Mouse (Mus musculus) granulocyte monocyte progenitor cell, adult 5-6 weeks (primary cell): ENCODE results near the gene Csnk1e. TPM values are rescaled to one million over a fixed set of nuclear protein-coding genes. Genes with fewer than 3 reads are reported as not detected.

ENCODE experiments used
- ATAC-seq: replicated peaks from 2 replicates; pipeline ENCODE4 v1.8.0; 2016; ENCODE audit warnings: mild to moderate bottlenecking, moderate TSS enrichment, inconsistent platforms; ENCODE audit not compliant: poor library complexity, severe bottlenecking
- total RNA-seq, 2 experiments: library from RNA; stranded (forward) in 1 of 2; stranded (reverse) in 1 of 2; fragments of 200-712, 200-1000 nt in 1 of 2; fragments of >200 nt in 1 of 2; fragmentation: Nextera tagmentation in 1 of 2; gene quantifications; 2 replicates each; pipeline ENCODE4 v1.2.3; 2014 to 2017

The Csnk1e gene
- total RNA-seq, 2 experiments from 2014 or later, result 31.3 to 63.6 TPM

- no peak for ATAC-seq
Measured at GRCm38 (mm10) chr15:79400975-79401365, 54.4 kb downstream of the Csnk1e start.

DNA sequence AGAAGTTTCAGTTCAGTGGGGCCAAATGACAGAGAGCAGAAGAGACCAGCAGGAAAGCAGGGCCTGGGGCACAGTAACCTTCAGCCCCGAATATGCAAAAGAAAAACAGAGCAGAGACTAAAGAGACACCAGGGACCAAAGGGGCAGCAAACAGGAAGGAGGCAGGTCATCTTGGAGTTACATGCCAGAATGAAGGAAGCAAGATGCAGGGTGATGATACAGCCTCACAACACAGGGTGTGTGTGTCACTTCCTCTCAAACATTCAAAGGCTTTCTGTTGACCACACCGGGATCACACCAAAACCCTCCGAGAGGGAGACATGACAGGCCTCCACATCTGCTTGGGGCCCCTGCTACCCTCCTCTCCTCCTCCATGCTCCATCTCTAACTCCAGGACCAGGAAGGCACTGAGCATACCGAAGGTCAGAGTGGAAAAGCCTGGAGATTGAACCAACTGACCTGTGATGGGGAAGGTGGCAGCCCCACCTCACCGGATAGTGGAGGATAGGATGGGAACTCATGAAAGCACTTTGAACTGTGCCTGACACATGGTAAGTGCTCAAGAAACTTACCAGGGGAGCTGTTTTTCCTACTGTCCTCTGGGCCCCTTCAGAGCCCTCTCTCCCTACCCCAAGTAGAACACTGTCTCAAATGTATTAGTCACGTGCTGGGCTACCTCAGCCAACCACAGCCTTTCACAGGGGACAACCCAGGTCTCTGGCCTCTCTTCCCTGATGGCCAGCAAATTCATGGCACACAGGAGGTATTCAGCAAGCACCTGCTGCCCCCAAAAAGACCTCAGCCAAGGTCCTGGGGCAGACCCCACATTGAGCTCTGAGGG lies 55.0 kb downstream of the Csnk1e start:
- ATAC-seq, result peak; percentile 48

- no peak for ATAC-seq
Measured at GRCm38 (mm10) chr15:79399231-79400052, 55.9 kb downstream of the Csnk1e start.

DNA sequence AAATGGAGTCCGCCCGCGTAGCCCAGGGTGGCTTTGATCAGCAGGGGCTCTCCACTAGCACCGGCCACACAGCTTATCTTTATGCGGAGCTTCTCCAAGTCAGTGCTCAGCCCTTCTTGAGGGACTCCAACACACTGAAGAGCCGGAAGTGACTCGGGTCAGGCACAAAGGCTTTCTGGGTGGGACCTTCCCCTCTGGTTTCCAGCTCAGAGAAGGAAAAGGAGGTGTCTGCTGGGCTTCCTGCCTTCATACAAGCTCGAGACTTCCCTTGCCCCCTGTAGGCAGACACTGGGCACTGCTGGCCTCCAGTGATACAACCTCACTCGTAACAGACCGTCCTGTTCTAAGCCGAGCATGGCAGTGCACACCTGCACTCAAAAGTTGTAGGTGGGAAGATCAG lies 58.6 kb downstream of the Csnk1e start:
- peak; percentile 41; the same call in 1 of the 2 replicates for ATAC-seq

GRCm38 (mm10) chr15:79395281-79395680 lies 60.1 kb downstream of the Csnk1e start:
- no peak for ATAC-seq

DNA sequence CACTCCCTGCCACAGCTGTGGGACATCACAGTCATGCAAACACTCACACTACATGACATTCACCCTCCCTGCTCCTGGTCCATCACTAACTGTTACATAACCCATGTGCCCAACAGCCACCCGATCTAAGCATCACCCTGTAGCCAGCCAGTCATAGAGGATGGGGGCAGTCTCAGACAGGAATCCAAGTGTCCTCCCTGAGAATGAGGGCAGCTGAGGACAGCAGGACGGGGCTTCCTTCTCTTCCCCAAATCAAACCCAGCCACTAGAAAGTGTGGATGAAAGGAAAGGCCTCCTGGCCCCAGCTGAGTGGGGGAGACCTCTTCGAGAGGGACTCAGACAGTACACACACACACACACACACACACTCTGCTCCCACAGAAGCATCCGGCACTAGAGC lies 60.5 kb downstream of the Csnk1e start:
- no peak for ATAC-seq

DNA sequence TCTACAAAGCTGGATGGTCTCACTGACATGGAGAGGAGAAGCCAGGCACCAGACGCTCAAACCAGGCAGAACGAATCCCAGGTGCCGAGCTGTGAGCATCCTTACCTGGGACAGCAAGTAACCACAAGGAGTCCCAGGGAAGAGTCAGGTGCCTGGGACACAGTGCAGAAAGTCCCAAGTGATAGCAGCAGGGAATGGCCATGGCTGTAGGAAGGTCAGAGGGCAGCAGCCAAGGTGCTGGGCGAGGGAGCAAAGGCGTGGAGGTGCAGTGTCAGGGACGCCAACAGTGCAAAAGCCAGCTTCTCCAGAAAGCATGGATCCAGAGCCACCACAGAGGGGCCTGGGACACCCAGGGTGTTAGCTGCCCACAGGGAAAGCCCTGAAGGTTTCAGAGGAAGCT lies 62.3 kb downstream of the Csnk1e start:
- ATAC-seq, result no peak

- ATAC-seq, result no peak
Measured at GRCm38 (mm10) chr15:79392527-79392926, 62.8 kb downstream of the Csnk1e start.

- ATAC-seq, result no peak
Measured at GRCm38 (mm10) chr15:79391447-79392093, 63.8 kb downstream of the Csnk1e start.

DNA sequence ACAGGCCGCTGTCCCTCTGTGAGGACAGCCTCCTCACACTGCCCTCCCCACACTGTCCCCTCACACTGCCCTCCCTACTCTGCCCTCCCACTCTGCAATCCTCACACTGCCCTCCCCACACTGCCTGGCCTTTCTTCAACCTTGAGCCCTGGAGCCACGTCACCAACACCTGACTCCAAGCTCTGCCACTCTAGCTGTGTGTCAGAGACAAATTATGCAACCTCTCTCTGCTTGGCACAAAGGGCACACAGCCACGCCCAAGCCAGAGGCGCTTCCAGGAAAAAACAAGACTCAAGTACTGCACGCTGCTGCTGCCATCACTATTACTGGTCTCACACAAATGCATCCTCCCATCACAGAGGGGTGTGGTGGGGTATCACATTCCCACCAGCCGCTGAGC lies 64.9 kb downstream of the Csnk1e start:
- ATAC-seq, result peak; percentile 45

GRCm38 (mm10) chr15:79388171-79388570 lies 67.2 kb downstream of the Csnk1e start:
- no peak for ATAC-seq

DNA sequence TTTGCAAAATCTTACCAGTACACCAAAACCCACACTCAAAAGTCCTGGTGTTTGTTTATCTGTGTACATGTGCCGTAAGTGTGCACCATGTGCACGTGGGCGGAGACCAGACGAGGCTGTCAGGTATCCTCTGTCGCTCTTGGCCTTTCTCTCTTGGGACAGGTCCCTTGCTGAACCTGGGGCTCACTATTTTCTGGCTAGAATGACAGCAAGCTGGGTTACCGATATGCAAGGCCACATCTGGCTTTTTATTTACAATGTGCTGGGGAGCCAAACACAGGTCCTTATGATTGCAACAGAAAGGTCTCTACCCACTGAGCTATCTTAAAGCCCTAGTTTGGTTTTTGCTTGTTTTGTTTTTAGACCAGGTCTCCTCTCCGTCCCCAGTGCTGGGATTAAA lies 67.8 kb downstream of the Csnk1e start:
- ATAC-seq, result no peak

GRCm38 (mm10) chr15:79387081-79387480 lies 68.3 kb downstream of the Csnk1e start:
- no peak for ATAC-seq

DNA sequence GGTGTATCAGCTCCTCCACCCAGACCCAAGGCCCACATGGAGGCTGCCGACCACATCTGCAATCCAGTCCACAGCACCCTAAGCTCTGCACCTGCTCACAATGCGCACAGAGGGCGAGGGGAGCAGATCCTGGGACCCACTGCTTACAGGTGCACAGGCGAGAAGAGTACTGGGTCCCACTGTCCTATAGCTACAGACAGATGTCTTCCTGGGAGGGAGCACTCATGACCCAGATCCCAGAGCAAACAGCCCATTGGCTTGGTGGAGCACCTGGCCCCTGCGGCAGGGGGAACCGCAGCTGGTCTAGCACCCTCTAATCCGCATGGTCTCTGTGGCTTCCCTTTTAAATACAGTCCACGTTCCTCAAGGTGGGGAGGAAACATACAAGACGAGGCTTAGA lies 73.7 kb downstream of the Csnk1e start:
- ATAC-seq, result no peak

DNA sequence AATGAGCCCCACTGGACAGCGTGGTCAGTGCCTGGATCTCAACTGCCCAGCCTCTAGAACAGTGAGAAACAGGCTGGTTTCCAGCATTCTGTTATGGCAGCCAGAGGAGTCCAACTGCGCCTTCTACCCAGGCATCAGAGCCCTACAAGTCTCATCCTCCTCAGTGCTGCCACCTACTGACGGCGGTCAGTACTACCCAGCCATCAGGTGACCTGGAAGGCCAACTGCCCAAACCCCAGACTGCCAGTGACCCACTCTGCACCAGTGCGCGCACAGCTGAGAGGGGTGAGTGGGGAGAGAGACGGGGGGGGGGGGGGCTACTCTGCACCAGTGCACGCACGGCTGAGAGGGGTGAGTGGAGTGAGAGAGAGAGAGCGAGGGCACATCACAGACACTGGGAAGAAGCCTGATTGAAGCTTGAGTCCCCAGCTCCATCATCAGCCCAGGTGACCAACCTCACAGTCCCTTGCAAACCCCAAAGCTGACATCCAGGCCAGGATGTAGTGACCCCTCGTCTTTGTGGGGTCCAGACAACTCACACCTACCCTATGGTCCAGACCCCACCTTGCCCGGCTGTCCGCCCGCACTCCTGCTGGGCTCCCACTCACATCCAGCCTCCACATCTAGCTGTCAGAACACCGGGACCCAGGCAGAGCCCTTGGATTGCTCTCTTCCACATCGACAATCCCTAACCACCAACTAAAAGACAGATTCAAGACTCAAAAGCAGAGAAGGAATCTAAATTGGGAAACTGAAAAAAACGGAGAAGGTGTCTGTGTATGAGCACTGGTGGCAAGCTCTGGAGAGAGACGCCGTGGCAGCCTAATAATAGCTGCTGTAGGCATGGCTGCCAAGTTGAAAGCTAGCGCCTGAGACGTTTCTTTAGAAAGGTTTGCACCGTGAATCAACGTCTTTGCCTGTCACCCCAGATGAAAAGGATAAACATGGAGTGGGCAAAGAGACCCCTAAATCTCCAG lies 74.6 kb downstream of the Csnk1e start:
- peak; percentile 94 for ATAC-seq

GRCm38 (mm10) chr15:79379658-79380057 lies 75.7 kb downstream of the Csnk1e start:
- no peak for ATAC-seq

- no peak for ATAC-seq
Measured at GRCm38 (mm10) chr15:79378608-79379007, 76.8 kb downstream of the Csnk1e start.

- no peak for ATAC-seq
Measured at GRCm38 (mm10) chr15:79377681-79378080, 77.7 kb downstream of the Csnk1e start.

DNA sequence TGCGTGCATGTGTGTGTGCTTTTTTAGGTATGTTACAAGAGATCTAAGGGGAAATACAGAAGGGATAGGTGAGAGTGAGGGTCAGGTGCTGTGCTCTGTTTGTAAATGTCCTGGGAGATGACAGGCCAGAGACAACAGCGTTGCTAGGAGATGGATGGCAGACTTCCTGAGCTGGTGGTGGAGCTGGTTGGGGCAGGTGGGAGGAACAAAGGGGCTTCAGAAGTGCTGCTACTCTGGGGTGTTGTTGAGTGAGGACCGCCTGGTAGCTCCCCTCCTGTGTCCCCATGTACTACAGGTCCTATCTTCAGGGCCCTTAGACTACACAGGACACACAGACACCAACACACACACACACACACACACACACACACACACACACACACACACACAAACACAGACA lies 80.6 kb downstream of the Csnk1e start:
- ATAC-seq, result no peak
